ENCODE assay signal across 47 mouse cellular contexts in genomic region chr9:20211477-20211876, GRCm38 (mm10). TPM values are rescaled to one million over a fixed set of nuclear protein-coding genes. Genes with fewer than 3 reads are reported as not detected.
"Had no signal": no experiment of that assay in that cellular context is flagged by ENCODE, and none has a peak within 500 bp of the region (broad histone marks: within the 10 kb centered on the region; RNA-seq: fewer than 3 reads in every experiment).

No protein-coding gene starts in this region.

- H3K36me3 ChIP-seq: limb, embryonic 10.5 days; limb, embryonic 12.5 days; limb, embryonic 13.5 days; limb, embryonic 15.5 days; liver, embryonic 12.5 days; liver, embryonic 13.5 days; liver, embryonic 15.5 days; lung, embryonic 15.5 days; midbrain, embryonic 10.5 days; midbrain, embryonic 12.5 days; midbrain, embryonic 13.5 days; midbrain, embryonic 15.5 days; neural tube, embryonic 12.5 days had no signal

- H3K9ac ChIP-seq: limb, embryonic 12.5 days; limb, embryonic 13.5 days; limb, embryonic 15.5 days; liver, embryonic 12.5 days; liver, embryonic 13.5 days; liver, embryonic 14.5 days; liver, embryonic 15.5 days; liver, postnatal 0 days; lung, embryonic 14.5 days; lung, embryonic 15.5 days; midbrain, embryonic 12.5 days; midbrain, embryonic 13.5 days; midbrain, embryonic 15.5 days; neural tube, embryonic 12.5 days had no signal

- H3K9me3 ChIP-seq: limb, embryonic 10.5 days; limb, embryonic 15.5 days; liver, embryonic 12.5 days; liver, embryonic 15.5 days; lung, embryonic 15.5 days; megakaryocyte, embryonic 14.5 days had no signal

- H3K4me3 ChIP-seq: limb, embryonic 10.5 days; limb, embryonic 12.5 days; limb, embryonic 13.5 days; limb, embryonic 15.5 days; liver, embryonic 12.5 days; liver, embryonic 13.5 days; liver, embryonic 15.5 days; lung, embryonic 15.5 days; megakaryocyte, embryonic 14.5 days; midbrain, embryonic 10.5 days; midbrain, embryonic 12.5 days; midbrain, embryonic 13.5 days; midbrain, embryonic 15.5 days; myocyte; neural tube, embryonic 12.5 days had no signal

- H3K27ac ChIP-seq: limb, embryonic 10.5 days; limb, embryonic 12.5 days; limb, embryonic 13.5 days; limb, embryonic 15.5 days; liver, embryonic 12.5 days; liver, embryonic 13.5 days; liver, embryonic 14.5 days; liver, embryonic 15.5 days; lung, embryonic 15.5 days; macrophage; midbrain, embryonic 10.5 days; midbrain, embryonic 12.5 days; midbrain, embryonic 13.5 days; midbrain, embryonic 15.5 days; neural tube, embryonic 12.5 days had no signal

- DNase-seq: left cerebral cortex, postnatal 4 days; liver; liver, embryonic 13.5 days; liver, postnatal 0 days; lung, adult 18-20 months; lung, adult 2 months; lung, embryonic 14.5 days; lung, postnatal 10 days; lung, postnatal 14 days; lung, postnatal 36 days; lung, postnatal 4 days; midbrain, embryonic 14.5 days had no signal

- H3K4me1 ChIP-seq: limb, embryonic 10.5 days; limb, embryonic 12.5 days; limb, embryonic 13.5 days; limb, embryonic 15.5 days; liver, embryonic 12.5 days; liver, embryonic 13.5 days; liver, embryonic 15.5 days; lung, embryonic 15.5 days; megakaryocyte, embryonic 14.5 days; midbrain, embryonic 10.5 days; midbrain, embryonic 12.5 days; midbrain, embryonic 13.5 days; midbrain, embryonic 15.5 days; neural tube, embryonic 12.5 days had no signal

- H3K27me3 ChIP-seq: limb, embryonic 12.5 days; limb, embryonic 13.5 days; limb, embryonic 15.5 days; liver, embryonic 12.5 days; liver, embryonic 13.5 days; liver, embryonic 15.5 days; lung, embryonic 15.5 days; megakaryocyte, embryonic 14.5 days; midbrain, embryonic 12.5 days; midbrain, embryonic 13.5 days; midbrain, embryonic 15.5 days; neural tube, embryonic 12.5 days had no signal

RNA-seq across cellular contexts. Expression of gene Olfr871, which starts 0.5 kb away (rescaled TPM):
- total RNA-seq: left cerebral cortex, adult 8-10 months; left cerebral cortex, postnatal 10 days; left cerebral cortex, postnatal 14 days; left cerebral cortex, postnatal 25 days; left cerebral cortex, postnatal 4 days; liver, adult 2 months; megakaryocyte progenitor cell, adult 5-6 weeks; megakaryocyte, adult 5-6 weeks; megakaryocyte-erythroid progenitor cell, adult 5-6 weeks; midbrain, postnatal 0 days; monocyte, adult 5-6 weeks had no signal
- polyA plus RNA-seq: limb, embryonic 10.5 days; limb, embryonic 11.5 days; limb, embryonic 12.5 days; limb, embryonic 13.5 days; limb, embryonic 14.5 days; limb, embryonic 15.5 days; liver, adult 2 months; liver, embryonic 11.5 days; liver, embryonic 12.5 days; liver, embryonic 13.5 days; liver, embryonic 14.5 days; liver, embryonic 15.5 days; liver, embryonic 16.5 days; liver, postnatal 0 days; lung, adult 2 months; lung, embryonic 14.5 days; lung, embryonic 15.5 days; lung, embryonic 16.5 days; lung, postnatal 0 days; macrophage; midbrain, embryonic 10.5 days; midbrain, embryonic 11.5 days; midbrain, embryonic 12.5 days; midbrain, embryonic 13.5 days; midbrain, embryonic 14.5 days; midbrain, embryonic 15.5 days; midbrain, embryonic 16.5 days; midbrain, postnatal 0 days; myocyte; neural tube, embryonic 11.5 days; neural tube, embryonic 12.5 days had no signal

RNA-seq across cellular contexts. Expression of gene Olfr872, which starts 25.4 kb away (rescaled TPM):
- total RNA-seq: left cerebral cortex, adult 8-10 months; left cerebral cortex, postnatal 10 days; left cerebral cortex, postnatal 14 days; left cerebral cortex, postnatal 25 days; left cerebral cortex, postnatal 4 days; liver, adult 2 months; megakaryocyte progenitor cell, adult 5-6 weeks; megakaryocyte, adult 5-6 weeks; megakaryocyte-erythroid progenitor cell, adult 5-6 weeks; midbrain, postnatal 0 days; monocyte, adult 5-6 weeks had no signal
- polyA plus RNA-seq: limb, embryonic 10.5 days; limb, embryonic 11.5 days; limb, embryonic 12.5 days; limb, embryonic 13.5 days; limb, embryonic 14.5 days; limb, embryonic 15.5 days; liver, adult 2 months; liver, embryonic 11.5 days; liver, embryonic 12.5 days; liver, embryonic 13.5 days; liver, embryonic 14.5 days; liver, embryonic 15.5 days; liver, embryonic 16.5 days; liver, postnatal 0 days; lung, adult 2 months; lung, embryonic 14.5 days; lung, embryonic 15.5 days; lung, embryonic 16.5 days; lung, postnatal 0 days; macrophage; midbrain, embryonic 10.5 days; midbrain, embryonic 11.5 days; midbrain, embryonic 12.5 days; midbrain, embryonic 13.5 days; midbrain, embryonic 14.5 days; midbrain, embryonic 15.5 days; midbrain, embryonic 16.5 days; midbrain, postnatal 0 days; myocyte; neural tube, embryonic 11.5 days; neural tube, embryonic 12.5 days had no signal

RNA-seq across cellular contexts. Expression of gene Olfr870, which starts 37.6 kb away (rescaled TPM):
- total RNA-seq: left cerebral cortex, adult 8-10 months; left cerebral cortex, postnatal 10 days; left cerebral cortex, postnatal 14 days; left cerebral cortex, postnatal 25 days; left cerebral cortex, postnatal 4 days; liver, adult 2 months; megakaryocyte progenitor cell, adult 5-6 weeks; megakaryocyte, adult 5-6 weeks; megakaryocyte-erythroid progenitor cell, adult 5-6 weeks; midbrain, postnatal 0 days; monocyte, adult 5-6 weeks had no signal
- polyA plus RNA-seq: limb, embryonic 10.5 days; limb, embryonic 11.5 days; limb, embryonic 12.5 days; limb, embryonic 13.5 days; limb, embryonic 14.5 days; limb, embryonic 15.5 days; liver, adult 2 months; liver, embryonic 11.5 days; liver, embryonic 12.5 days; liver, embryonic 13.5 days; liver, embryonic 14.5 days; liver, embryonic 15.5 days; liver, embryonic 16.5 days; liver, postnatal 0 days; lung, adult 2 months; lung, embryonic 14.5 days; lung, embryonic 15.5 days; lung, embryonic 16.5 days; lung, postnatal 0 days; macrophage; midbrain, embryonic 10.5 days; midbrain, embryonic 11.5 days; midbrain, embryonic 12.5 days; midbrain, embryonic 13.5 days; midbrain, embryonic 14.5 days; midbrain, embryonic 15.5 days; midbrain, embryonic 16.5 days; midbrain, postnatal 0 days; myocyte; neural tube, embryonic 11.5 days; neural tube, embryonic 12.5 days had no signal
